ENCODE assay signal across 33 mouse cellular contexts in the genomic region with DNA sequence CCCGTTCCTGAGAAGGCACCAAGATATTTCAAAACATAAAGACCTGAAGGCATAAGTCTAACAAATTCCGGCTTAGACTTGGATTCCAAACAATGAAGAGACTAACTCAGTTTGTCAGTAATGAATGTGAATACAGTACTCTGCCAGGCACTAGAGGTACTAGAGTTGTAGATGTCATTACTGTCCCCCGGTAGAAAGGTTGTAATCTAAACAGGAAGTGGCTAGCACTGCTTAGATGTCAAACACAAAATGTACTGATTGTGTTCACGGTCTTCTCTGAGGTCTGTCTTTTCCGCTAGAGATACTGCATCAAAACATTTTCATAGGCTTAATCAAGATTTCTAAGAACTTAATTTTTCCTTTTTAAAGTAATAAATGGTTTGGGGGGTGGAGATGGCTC. TPM values are rescaled to one million over a fixed set of nuclear protein-coding genes. Genes with fewer than 3 reads are reported as not detected.
DNase-seq lines count a peak whose midpoint lies in the region; ATAC-seq and TF ChIP-seq lines count a peak whose summit lies in the region.
"Had no signal": no experiment of that assay in that cellular context is flagged by ENCODE, and none has a peak within 500 bp of the region (broad histone marks: within the 10 kb centered on the region; RNA-seq: fewer than 3 reads in every experiment).

No protein-coding gene starts in this region.

- no peak for TF ChIP-seq CTCF in lung, postnatal 0 days (IDR thresholded peaks at IDR 0.05)
- TF ChIP-seq CTCF in MEL (IDR thresholded peaks at IDR 0.05 in 2 of 3, conservative IDR thresholded peaks at IDR 0.05 in 1 of 3; ENCODE audit: control insufficient read depth in 1 of 3, insufficient read depth in 1 of 3, low read depth in 2 of 3, low read length in 3 of 3, poor library complexity in 1 of 3, severe bottlenecking in 1 of 3): no peak
- no peak for TF ChIP-seq CTCF in forebrain, postnatal 0 days (IDR thresholded peaks at IDR 0.05; ENCODE audit: low read depth)

- no peak for ATAC-seq in lung, postnatal 0 days
- peak; percentile 97 for ATAC-seq in inflammation-experienced regulatory T-cells, adult 6 months
- ATAC-seq in forebrain, postnatal 0 days: no peak
- ATAC-seq: forebrain, embryonic 16.5 days; Patski had no signal

- no peaks in the 10 kb centered on the region for H3K79me2 ChIP-seq in MEL (ENCODE audit: control insufficient read depth, insufficient read depth, low read length, poor library complexity)

- H3K36me3 ChIP-seq in lung, postnatal 0 days (ENCODE audit: insufficient read depth, low read length): no peaks in the 10 kb centered on the region
- no peaks in the 10 kb centered on the region for H3K36me3 ChIP-seq in MEL (ENCODE audit: control insufficient read depth in 1 of 2, insufficient read depth in 2 of 2, low read length in 2 of 2)
- no peaks in the 10 kb centered on the region for H3K36me3 ChIP-seq in forebrain, postnatal 0 days (ENCODE audit: insufficient read depth)
- H3K36me3 ChIP-seq: hindbrain, embryonic 12.5 days; limb, embryonic 10.5 days; limb, embryonic 15.5 days; liver, embryonic 13.5 days; neural tube, embryonic 13.5 days; stomach, embryonic 15.5 days had no signal

- no peak overlapping the region for H3K4me3 ChIP-seq in lung, postnatal 0 days (ENCODE audit: low read depth, low read length)
- H3K4me3 ChIP-seq in MEL (ENCODE audit: control insufficient read depth in 1 of 2, insufficient read depth in 1 of 2, low read depth in 2 of 2, low read length in 2 of 2): no peak overlapping the region
- no peak overlapping the region for H3K4me3 ChIP-seq in forebrain, postnatal 0 days (ENCODE audit: low read depth, low read length)
- H3K4me3 ChIP-seq: erythroblast, embryonic 14.5 days; hindbrain, embryonic 12.5 days; limb, embryonic 10.5 days; limb, embryonic 15.5 days; liver, embryonic 13.5 days; myocyte; neural tube, embryonic 13.5 days; stomach, embryonic 15.5 days had no signal

- no peaks in the 10 kb centered on the region for H3K27me3 ChIP-seq in lung, postnatal 0 days (replicated peaks; ENCODE audit: insufficient read depth, low read length)
- H3K27me3 ChIP-seq in MEL (ENCODE audit: control insufficient read depth in 1 of 2, insufficient read depth in 2 of 2, low read length in 2 of 2): peaks cover 3 to 4% of the 10 kb centered on the region in 2 experiments; a peak in 2 of 4 replicates
- H3K27me3 ChIP-seq in forebrain, postnatal 0 days (ENCODE audit: insufficient read depth, low read length): no peaks in the 10 kb centered on the region
- H3K27me3 ChIP-seq: CH12.LX; hindbrain, embryonic 12.5 days; limb, embryonic 15.5 days; liver, embryonic 13.5 days; neural tube, embryonic 13.5 days; Patski; stomach, embryonic 15.5 days had no signal

- DNase-seq in lung, postnatal 0 days (ENCODE audit: low spot score): peak; percentile 17
- no peak for DNase-seq in lung, postnatal 14 days
- peak; percentile 63 for DNase-seq in CD4-positive helper T cell, adult 2 months (ENCODE audit: low read depth, low spot score)
- no peak for DNase-seq in MEL (ENCODE audit: low read depth, low spot score)
- DNase-seq in layer of hippocampus, adult 9-10 months (ENCODE audit: low spot score): no peak
- no peak for DNase-seq in kidney, adult 8-10 months
- no peak for DNase-seq in forebrain, postnatal 0 days
- DNase-seq: adrenal gland, postnatal 36 days; cerebellum, adult 18-20 months; cerebellum, postnatal 10 days; heart, postnatal 36 days; kidney, adult 11 months; kidney, postnatal 36 days; layer of hippocampus, postnatal 36 days; liver, embryonic 13.5 days; lung, adult 18-20 months; lung, postnatal 10 days; midbrain, embryonic 14.5 days; thymus, postnatal 4 days had no signal

- 28% methylated on average over 5 of the region's 5 CpGs for WGBS in lung, postnatal 0 days
- 86% methylated on average over 5 of the region's 5 CpGs for WGBS in forebrain, postnatal 0 days

- no peak overlapping the region for H3K27ac ChIP-seq in lung, postnatal 0 days (ENCODE audit: low read length)
- no peak overlapping the region for H3K27ac ChIP-seq in MEL (ENCODE audit: control insufficient read depth, low read depth, low read length)
- no peak overlapping the region for H3K27ac ChIP-seq in forebrain, postnatal 0 days (ENCODE audit: low read depth, low read length)
- H3K27ac ChIP-seq: hindbrain, embryonic 12.5 days; limb, embryonic 10.5 days; limb, embryonic 15.5 days; liver, embryonic 13.5 days; neural tube, embryonic 13.5 days; stomach, embryonic 15.5 days had no signal

- no peak overlapping the region for H3K4me2 ChIP-seq in lung, postnatal 0 days (replicated peaks; ENCODE audit: low read depth, low read length)
- H3K4me2 ChIP-seq in forebrain, postnatal 0 days (ENCODE audit: low read depth): no peak overlapping the region
- H3K4me2 ChIP-seq: heart, embryonic 11.5 days; hindbrain, embryonic 12.5 days; limb, embryonic 15.5 days; liver, embryonic 13.5 days; neural tube, embryonic 13.5 days; stomach, embryonic 15.5 days had no signal

- TF ChIP-seq RAD21 in MEL (IDR thresholded peaks at IDR 0.05; ENCODE audit: low read depth, low read length): no peak

- no peaks in the 10 kb centered on the region for H3K9me3 ChIP-seq in lung, postnatal 0 days (ENCODE audit: low read length)
- H3K9me3 ChIP-seq in MEL (replicated peaks; ENCODE audit: insufficient read depth, low read length): no peaks in the 10 kb centered on the region
- no peaks in the 10 kb centered on the region for H3K9me3 ChIP-seq in forebrain, postnatal 0 days (ENCODE audit: low read length)
- H3K9me3 ChIP-seq: hindbrain, embryonic 12.5 days; limb, embryonic 10.5 days; limb, embryonic 15.5 days; neural tube, embryonic 13.5 days; stomach, embryonic 15.5 days had no signal

- H3K4me1 ChIP-seq in lung, postnatal 0 days (ENCODE audit: insufficient read depth, low read depth, low read length): no peaks in the 10 kb centered on the region
- H3K4me1 ChIP-seq in MEL (ENCODE audit: control insufficient read depth in 1 of 2, insufficient read depth in 2 of 2, low read length in 2 of 2): no peaks in the 10 kb centered on the region
- H3K4me1 ChIP-seq in forebrain, postnatal 0 days (ENCODE audit: insufficient read depth): no peaks in the 10 kb centered on the region
- H3K4me1 ChIP-seq: hindbrain, embryonic 12.5 days; limb, embryonic 10.5 days; limb, embryonic 15.5 days; neural tube, embryonic 13.5 days; stomach, embryonic 15.5 days had no signal

- H3K9ac ChIP-seq in lung, postnatal 0 days (replicated peaks; ENCODE audit: low read depth): no peak overlapping the region
- H3K9ac ChIP-seq in MEL (ENCODE audit: control insufficient read depth, low read depth, low read length, poor library complexity, severe bottlenecking): no peak overlapping the region
- H3K9ac ChIP-seq in forebrain, postnatal 0 days: no peak overlapping the region
- H3K9ac ChIP-seq: hindbrain, embryonic 12.5 days; limb, embryonic 15.5 days; liver, embryonic 13.5 days; neural tube, embryonic 13.5 days; stomach, embryonic 15.5 days had no signal

- TF ChIP-seq POLR2A in MEL (IDR thresholded peaks at IDR 0.05; ENCODE audit: control insufficient read depth in 1 of 2, insufficient read depth in 1 of 2, low read depth in 1 of 2, low read length in 2 of 2, poor library complexity in 1 of 2): no peak

- no peak for TF ChIP-seq EP300 in lung, postnatal 0 days (IDR thresholded peaks at IDR 0.05)
- TF ChIP-seq EP300 in MEL (IDR thresholded peaks at IDR 0.05; ENCODE audit: low read depth in 1 of 2, low read length in 2 of 2): no peak

TF ChIP-seq in MEL, 35 proteins besides CTCF, POLR2A, EP300 and RAD21:
- no peak for TF ChIP-seq ZMIZ1 (IDR thresholded peaks at IDR 0.05; ENCODE audit: low read depth, low read length)
- TF ChIP-seq RCOR1 (IDR thresholded peaks at IDR 0.05; ENCODE audit: low read depth, low read length): peak; percentile 18; the same call in 1 of the 2 replicates

RNA-seq across cellular contexts. Expression of a gene that starts 12.0 kb away (rescaled TPM):
- 23.8 and 28.3 TPM in 2 replicates for polyA plus RNA-seq in lung, postnatal 0 days (2015; fragmentation: Nextera tagmentation; extraction: Ambion mirVana)
- 37.1 and 38.6 TPM in 2 replicates for total RNA-seq in MEL (2012; rRNA removed)
- 100 to 1,000 TPM in 1 of 2 experiments, 10 to 100 TPM in 1; 57.1 to 140 TPM for polyA plus RNA-seq in MEL (2012; ENCODE audit: insufficient read depth in 1 of 2, insufficient read length in 2 of 2, low read depth in 1 of 2, low replicate concordance in 2 of 2, missing spikeins in 1 of 2)
- 10 to 100 TPM; 62.9 to 89.9 (median 86.7) TPM for polyA plus RNA-seq in inflammation-experienced regulatory T-cells, adult 6 months (2017; shearing (Covaris generic))
- total RNA-seq in forebrain, postnatal 0 days (2014; rRNA removed): 44.4 and 49.3 TPM in 2 replicates
- polyA plus RNA-seq in forebrain, postnatal 0 days (2015; fragmentation: Nextera tagmentation; extraction: Ambion mirVana): 17.8 and 21.3 TPM in 2 replicates

RNA-seq across cellular contexts. Expression of a gene that starts 27.9 kb away (rescaled TPM):
- 0.16 and 0.18 TPM in 2 replicates for polyA plus RNA-seq in lung, postnatal 0 days (2015; fragmentation: Nextera tagmentation; extraction: Ambion mirVana)
- not detected in 2 replicates for total RNA-seq in MEL (2012; rRNA removed)
- not detected for polyA plus RNA-seq in MEL (2012; ENCODE audit: insufficient read depth in 1 of 2, insufficient read length in 2 of 2, low read depth in 1 of 2, low replicate concordance in 2 of 2, missing spikeins in 1 of 2)
- polyA plus RNA-seq in inflammation-experienced regulatory T-cells, adult 6 months (2017; shearing (Covaris generic)): not detected
- 0.62 and 1.2 TPM in 2 replicates for total RNA-seq in forebrain, postnatal 0 days (2014; rRNA removed)
- polyA plus RNA-seq in forebrain, postnatal 0 days (2015; fragmentation: Nextera tagmentation; extraction: Ambion mirVana): 0.36 and 0.67 TPM in 2 replicates
- total RNA-seq: granulocyte monocyte progenitor cell, adult 5-6 weeks had no signal
- polyA plus RNA-seq: erythroblast, embryonic 14.5 days; forebrain, embryonic 11.5 days; Patski had no signal

Comparison
In these comparisons a context has a peak if more than half of its experiments do, and no peak if none do; other contexts are left out.
1. DNase-seq: peak in lung, postnatal 0 days (single experiment) and CD4-positive helper T cell, adult 2 months (single experiment); none in lung, postnatal 14 days (single experiment), MEL (single experiment), layer of hippocampus, adult 9-10 months (single experiment), kidney, adult 8-10 months (0 of 2) and forebrain, postnatal 0 days (single experiment).